Mouse (Mus musculus): ENCODE results near the gene Gabbr2.

- TF ChIP-seq CTCF (IDR thresholded peaks at IDR 0.05; ENCODE audit: low read depth) (no peak), EP300 (optimal IDR thresholded peaks at IDR 0.05) (no peak)
Measured at GRCm38 (mm10) chr4:46613618-46614017, 378.1 kb downstream of the Gabbr2 start.

Measured in stomach, postnatal 0 days (tissue).